Mouse (Mus musculus) midbrain, embryonic 11.5 days (tissue): ENCODE results near the gene Rad54l2. TPM values are rescaled to one million over a fixed set of nuclear protein-coding genes. Genes with fewer than 3 reads are reported as not detected.

Experiments
- ATAC-seq: fragments of 200-750 bp; cut with Nextera tagmentation; 2 replicates; pipeline ENCODE4 v1.8.0; 2017; ENCODE audit warnings: moderate TSS enrichment, moderate library complexity; ENCODE audit not compliant: low FRiP score
- DNase-seq: peaks from one replicate; pipeline ENCODE4 v3.0.0; 2015; ENCODE audit warnings: low spot score; ENCODE audit errors: missing footprints
- H3K27ac ChIP-seq: fragments of 300-500 bp; sonication (generic); 2 replicates; pipeline ENCODE4 v1.5.1; 2014; ENCODE audit warnings: low read depth, low read length
- H3K27me3 ChIP-seq: fragments of 300-500 bp; sonication (generic); 2 replicates; pipeline ENCODE4 v1.6.1; 2014; ENCODE audit warnings: mild to moderate bottlenecking, low read length, moderate library complexity, mixed read lengths; ENCODE audit not compliant: control insufficient read depth, insufficient read depth
- H3K36me3 ChIP-seq: fragments of 300-500 bp; sonication (generic); 2 replicates; pipeline ENCODE4 v1.6.1; 2014; ENCODE audit warnings: mild to moderate bottlenecking, low read length, moderate library complexity, mixed read lengths; ENCODE audit not compliant: control insufficient read depth, insufficient read depth
- H3K4me1 ChIP-seq: fragments of 300-500 bp; sonication (generic); 2 replicates; pipeline ENCODE4 v1.6.1; 2014; ENCODE audit warnings: low read length; ENCODE audit not compliant: control insufficient read depth, insufficient read depth
- H3K4me2 ChIP-seq: fragments of 300-500 bp; sonication (generic); 2 replicates; pipeline ENCODE4 v1.6.1; 2014; ENCODE audit warnings: mild to moderate bottlenecking, moderate library complexity
- H3K4me3 ChIP-seq: fragments of 300-500 bp; sonication (generic); 2 replicates; pipeline ENCODE4 v1.5.1; 2014; ENCODE audit warnings: low read depth, low read length
- H3K9ac ChIP-seq: fragments of 300-500 bp; sonication (generic); 2 replicates; pipeline ENCODE4 v1.6.1; 2014; ENCODE audit warnings: low read length
- H3K9me3 ChIP-seq: fragments of 300-500 bp; sonication (generic); 2 replicates; pipeline ENCODE4 v1.6.1; 2016; ENCODE audit warnings: low read length; ENCODE audit not compliant: control insufficient read depth
- WGBS: fragments of 180-500 bp; shearing (Covaris S2); extraction: QIAGEN DNeasy Blood & Tissue Kit; methylation state at CpG from one replicate; pipeline ENCODE4 v1.1.7; 2014; 5-methylcytosine and 5-hydroxymethylcytosine counted together
- polyA plus RNA-seq: library from polyadenylated mRNA; unstranded; fragments of >200 nt; fragmentation: Nextera tagmentation; extraction: Ambion mirVana; gene quantifications from 2 replicates; pipeline ENCODE4 v1.2.1, GENCODE M21; 2014

Rad54l2 gene
- polyA plus RNA-seq, 1 experiment from 2014 or later = 6.1 TPM

- no peaks in the 10 kb centered on the region for H3K27me3 ChIP-seq
- no peak overlapping the region for H3K27ac ChIP-seq
- no peaks in the 10 kb centered on the region for H3K9me3 ChIP-seq
- ATAC-seq (no peak), DNase-seq (no peak)
- no peak overlapping the region for H3K9ac ChIP-seq
- no peaks in the 10 kb centered on the region for H3K4me1 ChIP-seq
- WGBS = 74% methylated on average over 4 of the region's 4 CpGs
- no peaks in the 10 kb centered on the region; the same call in 1 of the 2 replicates for H3K36me3 ChIP-seq
- H3K4me2 ChIP-seq = no peak overlapping the region
- no peak overlapping the region for H3K4me3 ChIP-seq
Measured at GRCm38 (mm10) chr9:106676571-106676970, 112.4 kb downstream of the Rad54l2 start.

- no peak overlapping the region for H3K4me2 ChIP-seq
- no peaks in the 10 kb centered on the region for H3K4me1 ChIP-seq
- no peaks in the 10 kb centered on the region; the same call in 1 of the 2 replicates for H3K36me3 ChIP-seq
- 0 out of 2 replicates have a peak, but pooled peaks have one; percentile 42 for ATAC-seq
- no peak overlapping the region for H3K4me3 ChIP-seq
- no peaks in the 10 kb centered on the region for H3K27me3 ChIP-seq
- no peaks in the 10 kb centered on the region for H3K9me3 ChIP-seq
- no peak overlapping the region for H3K9ac ChIP-seq
- no peak overlapping the region for H3K27ac ChIP-seq
- WGBS = 77% methylated on average over 9 of the region's 9 CpGs
- DNase-seq = no peak
Measured at GRCm38 (mm10) chr9:106675965-106676364, 113.0 kb downstream of the Rad54l2 start.

GRCm38 (mm10) chr9:106675480-106675879, 113.5 kb downstream of the Rad54l2 start:
- no peaks in the 10 kb centered on the region for H3K4me1 ChIP-seq
- ATAC-seq = peak; percentile 73; the same call in 1 of the 2 replicates
- H3K4me2 ChIP-seq = no peak overlapping the region
- no peaks in the 10 kb centered on the region; the same call in 1 of the 2 replicates for H3K36me3 ChIP-seq
- H3K9ac ChIP-seq = no peak overlapping the region
- peak; percentile 98 for DNase-seq
- no peaks in the 10 kb centered on the region for H3K27me3 ChIP-seq
- no peak overlapping the region for H3K27ac ChIP-seq
- 0% methylated on average over 1 of the region's 1 CpGs for WGBS
- no peak overlapping the region for H3K4me3 ChIP-seq
- no peaks in the 10 kb centered on the region for H3K9me3 ChIP-seq

- no peak for DNase-seq
- no peak overlapping the region for H3K4me3 ChIP-seq
Measured at GRCm38 (mm10) chr9:106673860-106674259, 115.1 kb downstream of the Rad54l2 start.

GRCm38 (mm10) chr9:106664856-106665255, 124.1 kb downstream of the Rad54l2 start:
- Histone ChIP-seq H3K9me3 (no peaks in the 10 kb centered on the region), H3K4me3 (no peak overlapping the region), H3K4me1 (peaks cover 7% of the 10 kb centered on the region; the same call in 1 of the 2 replicates), H3K4me2 (no peak overlapping the region), H3K27me3 (no peaks in the 10 kb centered on the region), H3K9ac (no peak overlapping the region), H3K27ac (peak overlapping the region; percentile 41; the same call in 1 of the 2 replicates), H3K36me3 (0 out of 2 replicates have a peak, but pooled peaks cover 3% of the 10 kb centered on the region)
- no peak for ATAC-seq
- 78% methylated on average over 6 of the region's 6 CpGs for WGBS
- peak; percentile 53 for DNase-seq

More at GRCm38 (mm10) chr9:106673860-106674259, 115.1 kb downstream of the Rad54l2 start:
- Histone ChIP-seq H3K27ac (no peak overlapping the region), H3K9ac (no peak overlapping the region), H3K4me2 (no peak overlapping the region), H3K36me3 (no peaks in the 10 kb centered on the region; the same call in 1 of the 2 replicates), H3K4me1 (no peaks in the 10 kb centered on the region), H3K9me3 (no peaks in the 10 kb centered on the region), H3K27me3 (no peaks in the 10 kb centered on the region)
- no peak for ATAC-seq
- 80% methylated on average over 2 of the region's 2 CpGs for WGBS

GRCm38 (mm10) chr9:106664433-106664832, 124.6 kb downstream of the Rad54l2 start:
- DNase-seq (peak; percentile 79), ATAC-seq (peak; percentile 53; the same call in 1 of the 2 replicates)
- no peak overlapping the region for H3K9ac ChIP-seq
- H3K4me1 ChIP-seq = peaks cover 8% of the 10 kb centered on the region
- no peak overlapping the region for H3K4me3 ChIP-seq
- WGBS = 49% methylated on average over 4 of the region's 4 CpGs
- H3K9me3 ChIP-seq = no peaks in the 10 kb centered on the region
- no peaks in the 10 kb centered on the region for H3K27me3 ChIP-seq
- no peak overlapping the region for H3K4me2 ChIP-seq
- H3K36me3 ChIP-seq = 0 out of 2 replicates have a peak, but pooled peaks cover 3% of the 10 kb centered on the region
- H3K27ac ChIP-seq = peak overlapping the region; percentile 41; the same call in 1 of the 2 replicates

- DNase-seq (no peak), ATAC-seq (no peak)
- peaks cover 12% of the 10 kb centered on the region for H3K4me1 ChIP-seq
- no peak overlapping the region for H3K27ac ChIP-seq
- 0 out of 2 replicates have a peak, but pooled peaks cover 4% of the 10 kb centered on the region for H3K36me3 ChIP-seq
- no peaks in the 10 kb centered on the region for H3K9me3 ChIP-seq
- no peak overlapping the region for H3K9ac ChIP-seq
- H3K27me3 ChIP-seq = no peaks in the 10 kb centered on the region
- H3K4me2 ChIP-seq = no peak overlapping the region
- 83% methylated on average over 6 of the region's 6 CpGs for WGBS
- H3K4me3 ChIP-seq = no peak overlapping the region
Measured at GRCm38 (mm10) chr9:106663200-106663599, 125.8 kb downstream of the Rad54l2 start.

GRCm38 (mm10) chr9:106659935-106660334, 129.1 kb downstream of the Rad54l2 start:
- H3K9ac ChIP-seq = no peak overlapping the region
- H3K27me3 ChIP-seq = peaks cover 2% of the 10 kb centered on the region; the same call in 1 of the 2 replicates
- H3K4me2 ChIP-seq = no peak overlapping the region
- no peak overlapping the region for H3K4me3 ChIP-seq
- DNase-seq (peak; percentile 51), ATAC-seq (no peak)
- H3K9me3 ChIP-seq = no peaks in the 10 kb centered on the region
- peak overlapping the region; percentile 58; the same call in 1 of the 2 replicates for H3K27ac ChIP-seq
- H3K4me1 ChIP-seq = peaks cover 18% of the 10 kb centered on the region
- WGBS = 63% methylated on average over 1 of the region's 1 CpGs
- 0 out of 2 replicates have a peak, but pooled peaks cover 4% of the 10 kb centered on the region for H3K36me3 ChIP-seq

- H3K27me3 ChIP-seq = peaks cover 2% of the 10 kb centered on the region; the same call in 1 of the 2 replicates
Measured at GRCm38 (mm10) chr9:106659441-106659840, 129.6 kb downstream of the Rad54l2 start.

More at GRCm38 (mm10) chr9:106659441-106659840, 129.6 kb downstream of the Rad54l2 start:
- Histone ChIP-seq H3K4me1 (peaks cover 15% of the 10 kb centered on the region), H3K4me3 (no peak overlapping the region), H3K27ac (peak overlapping the region; percentile 58), H3K9ac (no peak overlapping the region), H3K4me2 (no peak overlapping the region), H3K9me3 (no peaks in the 10 kb centered on the region), H3K36me3 (0 out of 2 replicates have a peak, but pooled peaks cover 4% of the 10 kb centered on the region)
- DNase-seq (peak; percentile 86), ATAC-seq (no peak)
- 17% methylated on average over 7 of the region's 7 CpGs for WGBS
